Comparison of ENCODE assay signal across 8 mouse cellular contexts in the genomic region with DNA sequence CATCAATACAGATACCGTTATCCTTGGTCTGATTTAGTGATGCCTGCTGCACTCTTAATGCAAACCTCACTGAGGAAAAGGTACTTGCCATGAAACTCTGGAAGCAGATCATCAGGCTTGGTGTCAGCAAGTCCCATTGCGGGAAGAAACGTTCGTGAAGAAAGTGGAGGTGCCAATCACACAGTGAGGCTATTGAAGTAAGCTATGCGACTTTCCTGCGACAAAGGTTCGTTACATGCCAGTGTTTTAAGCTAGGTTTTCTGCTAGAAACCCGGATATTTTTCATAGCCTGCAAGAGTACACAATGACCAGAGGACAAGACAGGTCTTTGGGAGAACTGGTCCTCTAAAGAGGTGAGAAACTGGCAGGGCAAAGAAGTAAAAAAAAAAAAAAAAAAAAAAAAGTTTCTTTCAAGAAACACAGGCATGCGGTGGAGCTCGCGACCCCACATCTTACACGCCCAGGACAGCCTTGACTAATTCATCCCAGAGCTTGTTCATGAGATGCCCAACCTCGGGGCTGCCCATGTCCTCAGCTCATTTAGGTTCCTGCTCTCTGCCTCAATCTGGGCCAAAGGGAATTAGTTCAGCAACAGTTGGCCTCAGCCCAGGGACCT. TPM values are rescaled to one million over a fixed set of nuclear protein-coding genes. Genes with fewer than 3 reads are reported as not detected.
DNase-seq lines count a peak whose midpoint lies in the region; ATAC-seq and TF ChIP-seq lines count a peak whose summit lies in the region.

No protein-coding gene starts in this region.

- no peaks in the 10 kb centered on the region for H3K27me3 ChIP-seq in hindbrain, embryonic 15.5 days
- H3K27me3 ChIP-seq in midbrain, embryonic 14.5 days (ENCODE audit: control insufficient read depth, insufficient read depth, low read length), result no peaks in the 10 kb centered on the region

- no peak for TF ChIP-seq CTCF in lung, adult 2 months (IDR thresholded peaks at IDR 0.05; ENCODE audit: insufficient read depth, low read length)

- H3K4me2 ChIP-seq in hindbrain, embryonic 15.5 days, result peak overlapping the region; percentile 94
- H3K4me2 ChIP-seq in midbrain, embryonic 14.5 days (ENCODE audit: low read length), result peak overlapping the region; percentile 67

- ATAC-seq in hindbrain, embryonic 15.5 days (ENCODE audit: low FRiP score, low read depth), result peak; percentile 94
- peak; percentile 85 for ATAC-seq in midbrain, embryonic 14.5 days (ENCODE audit: low FRiP score, low TSS enrichment)

- no peak for TF ChIP-seq POLR2A in lung, adult 2 months (IDR thresholded peaks at IDR 0.05; ENCODE audit: borderline replicate concordance, extremely low read depth, low read depth, low read length)

- DNase-seq in lung, adult 2 months, result no peak
- no peak for DNase-seq in lung, postnatal 36 days
- peak; percentile 50 for DNase-seq in embryo, embryonic 10.5 days (ENCODE audit: low spot score)
- peak; percentile 35 for DNase-seq in midbrain, embryonic 14.5 days
- no peak for DNase-seq in frontal cortex, adult 2 months (ENCODE audit: extremely low spot score in 1 of 2, low spot score in 1 of 2)
- no peak for DNase-seq in right cerebral cortex, postnatal 25 days
- DNase-seq in adipocyte (ENCODE audit: low spot score), result no peak

- H3K9me3 ChIP-seq in hindbrain, embryonic 15.5 days, result no peaks in the 10 kb centered on the region
- no peaks in the 10 kb centered on the region for H3K9me3 ChIP-seq in midbrain, embryonic 14.5 days (ENCODE audit: control insufficient read depth, low read length)

- H3K9ac ChIP-seq in hindbrain, embryonic 15.5 days, result peak overlapping the region; percentile 86
- H3K9ac ChIP-seq in midbrain, embryonic 14.5 days (replicated peaks; ENCODE audit: low read length), result peak overlapping the region; percentile 85

- whole genome bisulfite sequencing in lung, adult 2 months, result 4% methylated on average over 13 of the region's 13 CpGs
- WGBS in hindbrain, embryonic 15.5 days, result 3% methylated on average over 13 of the region's 13 CpGs
- 3% methylated on average over 13 of the region's 13 CpGs for WGBS in midbrain, embryonic 14.5 days

- H3K4me3 ChIP-seq in lung, adult 2 months (replicated peaks; ENCODE audit: extremely low read depth, low read depth, low read length), result peak overlapping the region; percentile 74
- peak overlapping the region; percentile 73 for H3K4me3 ChIP-seq in hindbrain, embryonic 15.5 days
- H3K4me3 ChIP-seq in midbrain, embryonic 14.5 days (replicated peaks; ENCODE audit: low read depth, low read length), result peak overlapping the region; percentile 92

- peaks cover 12% of the 10 kb centered on the region for H3K4me1 ChIP-seq in lung, adult 2 months (ENCODE audit: control insufficient read depth, insufficient read depth, low read length)
- H3K4me1 ChIP-seq in hindbrain, embryonic 15.5 days (replicated peaks), result peaks cover 31% of the 10 kb centered on the region
- peaks cover 20% of the 10 kb centered on the region for H3K4me1 ChIP-seq in midbrain, embryonic 14.5 days (ENCODE audit: control insufficient read depth, insufficient read depth, low read length)

- peak overlapping the region; percentile 94 for H3K27ac ChIP-seq in hindbrain, embryonic 15.5 days (replicated peaks)
- H3K27ac ChIP-seq in midbrain, embryonic 14.5 days (replicated peaks; ENCODE audit: low read depth, low read length), result peak overlapping the region; percentile 88

- no peaks in the 10 kb centered on the region for H3K36me3 ChIP-seq in hindbrain, embryonic 15.5 days
- no peaks in the 10 kb centered on the region; the same call in 1 of the 2 replicates for H3K36me3 ChIP-seq in midbrain, embryonic 14.5 days (ENCODE audit: control insufficient read depth, insufficient read depth, low read length)

RNA-seq across cellular contexts. Expression of a gene that starts 0.5 kb away (rescaled TPM):
- 171 and 226 TPM in 2 replicates for polyA plus RNA-seq in lung, adult 2 months (2012; rRNA removed)
- polyA plus RNA-seq in hindbrain, embryonic 15.5 days (2015; fragmentation: Nextera tagmentation; extraction: Ambion mirVana), result 750 and 762 TPM in 2 replicates
- 698 and 838 TPM in 2 replicates for polyA plus RNA-seq in midbrain, embryonic 14.5 days (2014; fragmentation: Nextera tagmentation; extraction: Ambion mirVana)
- polyA plus RNA-seq in frontal cortex, adult 2 months (2012; rRNA removed), result 830 and 929 TPM in 2 replicates

RNA-seq across cellular contexts. Expression of a gene that starts 40.2 kb away (rescaled TPM):
- polyA plus RNA-seq in lung, adult 2 months (2012; rRNA removed), result 359 and 502 TPM in 2 replicates
- polyA plus RNA-seq in hindbrain, embryonic 15.5 days (2015; fragmentation: Nextera tagmentation; extraction: Ambion mirVana), result 631 and 685 TPM in 2 replicates
- 435 and 604 TPM in 2 replicates for polyA plus RNA-seq in midbrain, embryonic 14.5 days (2014; fragmentation: Nextera tagmentation; extraction: Ambion mirVana)
- polyA plus RNA-seq in frontal cortex, adult 2 months (2012; rRNA removed), result 387 and 406 TPM in 2 replicates

Comparison
In these comparisons a context has a peak if more than half of its experiments do, and no peak if none do; other contexts are left out.
1. DNase-seq: peak in embryo, embryonic 10.5 days (single experiment) and midbrain, embryonic 14.5 days (single experiment); none in lung, adult 2 months (single experiment), lung, postnatal 36 days (single experiment), frontal cortex, adult 2 months (0 of 2), right cerebral cortex, postnatal 25 days (single experiment) and adipocyte (single experiment).
2. Peak in every context shown above with its lines, with median percentiles within 50 percentile points of each other: H3K4me3 ChIP-seq.